Mouse (Mus musculus) kidney, adult 2 months (tissue): ENCODE results near the gene Mif.

ENCODE experiments used
- CTCF ChIP-seq: fragments of 200-500 bp; conservative IDR thresholded peaks from 2 replicates; pipeline ENCODE4 v1.5.1; 2011; ENCODE audit warnings: low read depth, mild to moderate bottlenecking, control low read depth, low read length, moderate library complexity, mixed read lengths; ENCODE audit not compliant: insufficient read depth, insufficient read length
- POLR2A ChIP-seq: fragments of 200-500 bp; IDR thresholded peaks from one replicate; pipeline ENCODE4 v1.6.1; 2011; ENCODE audit warnings: low read depth, low read length, control low read depth

- TF ChIP-seq POLR2A (no peak), CTCF (no peak)
Measured at GRCm38 (mm10) chr10:75834721-75835120, 25.3 kb downstream of the Mif start.
